Mouse (Mus musculus) liver, postnatal 0 days (tissue): ENCODE results near the gene Nelfe.

Experiments used
- CTCF ChIP-seq: sonication (generic); IDR thresholded peaks from 2 replicates; pipeline ENCODE4 v1.5.1; 2016; ENCODE audit warnings: antibody characterized with exemption, low read depth
- EP300 ChIP-seq: IDR thresholded peaks from 2 replicates; pipeline ENCODE4 v1.6.1; 2016; ENCODE audit warnings: antibody characterized with exemption, low read depth, mild to moderate bottlenecking

- TF ChIP-seq CTCF = no peak
- TF ChIP-seq EP300 = no peak
Measured at GRCm38 (mm10) chr17:34885615-34886014, 35.4 kb downstream of the Nelfe start.
